In the genomic region with DNA sequence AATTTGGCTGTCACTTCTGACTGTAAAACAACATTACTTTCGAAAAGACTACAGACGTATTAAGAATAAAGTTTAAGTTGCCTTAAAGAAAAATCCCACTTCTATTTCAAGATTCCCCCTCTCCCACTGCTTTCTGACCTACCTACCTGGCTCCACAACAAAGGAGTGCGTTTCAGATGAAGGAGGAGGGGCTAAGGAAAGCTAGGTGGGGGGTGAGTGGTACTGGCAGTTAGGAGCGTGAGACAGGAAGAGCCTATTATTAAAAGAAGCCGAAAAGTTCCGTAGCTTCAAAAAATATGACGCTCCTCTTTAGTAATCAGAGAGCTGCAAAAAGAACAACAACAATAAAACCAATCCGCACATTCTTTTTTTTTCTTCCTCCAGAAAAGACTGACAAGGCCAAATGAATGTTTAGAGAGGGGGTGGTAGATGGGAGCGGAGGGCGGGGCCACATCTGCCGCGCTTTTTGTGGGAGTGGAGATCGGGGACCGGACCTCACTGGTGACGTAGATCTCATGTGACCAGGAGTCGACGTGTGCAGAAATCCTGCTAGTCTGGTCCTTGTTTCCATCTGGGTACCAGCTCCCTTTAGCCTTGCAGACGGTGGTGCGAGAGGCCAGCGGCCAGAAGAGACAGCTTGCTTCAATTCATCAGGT, we compare ENCODE assay signal across 8 mouse cellular contexts. TPM values are rescaled to one million over a fixed set of nuclear protein-coding genes. Genes with fewer than 3 reads are reported as not detected.
A peak's percentile ranks its signal among the peaks of the same experiment; 100 is the strongest.
DNase-seq lines count a peak whose midpoint lies in the region; ATAC-seq and TF ChIP-seq lines count a peak whose summit lies in the region.

Gene Tceal9, plus strand, starts transcription at position 506 of the 656 bp plus-strand sequence.

- H3K4me3 ChIP-seq in forebrain, embryonic 10.5 days = peak within 1 kb of the TSS; percentile 62
- peak within 1 kb of the TSS; percentile 64 for H3K4me3 ChIP-seq in heart, embryonic 15.5 days
- peak within 1 kb of the TSS; percentile 70 to 93 for H3K4me3 ChIP-seq in liver, embryonic 14.5 days (ENCODE audit: insufficient read depth in 1 of 2, low read depth in 2 of 2, low read length in 2 of 2)
- peak within 1 kb of the TSS; percentile 58 for H3K4me3 ChIP-seq in neural tube, embryonic 11.5 days (ENCODE audit: low read depth, low read length)
- H3K4me3 ChIP-seq in stomach, postnatal 0 days (ENCODE audit: low read depth, low read length) = peak within 1 kb of the TSS; percentile 54

- H3K9me3 ChIP-seq in forebrain, embryonic 10.5 days = no peaks in the 10 kb centered on the region
- H3K9me3 ChIP-seq in heart, embryonic 15.5 days (replicated peaks) = no peaks in the 10 kb centered on the region
- no peaks in the 10 kb centered on the region for H3K9me3 ChIP-seq in liver, embryonic 14.5 days (ENCODE audit: control insufficient read depth, low read length)
- no peaks in the 10 kb centered on the region for H3K9me3 ChIP-seq in neural tube, embryonic 11.5 days (ENCODE audit: control insufficient read depth, low read length)
- H3K9me3 ChIP-seq in stomach, postnatal 0 days (ENCODE audit: control insufficient read depth, low read length) = no peaks in the 10 kb centered on the region

- H3K27ac ChIP-seq in forebrain, embryonic 10.5 days = peak within 1 kb of the TSS; percentile 89
- H3K27ac ChIP-seq in heart, embryonic 15.5 days = peak within 1 kb of the TSS; percentile 87
- H3K27ac ChIP-seq in liver, embryonic 14.5 days = peak within 1 kb of the TSS; percentile 35; the same call in 1 of the 2 replicates
- H3K27ac ChIP-seq in neural tube, embryonic 11.5 days (ENCODE audit: low read depth, low read length) = peak within 1 kb of the TSS; percentile 35; the same call in 1 of the 2 replicates
- H3K27ac ChIP-seq in stomach, postnatal 0 days (replicated peaks) = peak within 1 kb of the TSS; percentile 73

- ATAC-seq in heart, embryonic 15.5 days (replicated peaks; ENCODE audit: insufficient number of reproducible peaks, insufficient read depth, low FRiP score, low read depth) = peak; percentile 91
- peak; percentile 92 for ATAC-seq in liver, embryonic 14.5 days (ENCODE audit: insufficient read depth)
- peak; percentile 96 for ATAC-seq in neural tube, embryonic 11.5 days (ENCODE audit: insufficient read depth, low FRiP score, low TSS enrichment)
- ATAC-seq in stomach, postnatal 0 days (ENCODE audit: low FRiP score, low TSS enrichment) = peak; percentile 92

- peak within 1 kb of the TSS; percentile 69 for H3K9ac ChIP-seq in heart, embryonic 15.5 days
- H3K9ac ChIP-seq in liver, embryonic 14.5 days (replicated peaks) = peak within 1 kb of the TSS; percentile 68
- H3K9ac ChIP-seq in neural tube, embryonic 11.5 days (ENCODE audit: low read length) = peak within 1 kb of the TSS; percentile 65
- H3K9ac ChIP-seq in stomach, postnatal 0 days (ENCODE audit: low read length) = peak within 1 kb of the TSS; percentile 64

- WGBS in forebrain, embryonic 10.5 days = 25% methylated on average over 20 of the region's 20 CpGs
- 16% methylated on average over 20 of the region's 20 CpGs for WGBS in heart, embryonic 15.5 days
- WGBS in liver, embryonic 14.5 days (ENCODE audit: insufficient replicate concordance) = 12% methylated on average over 20 of the region's 20 CpGs
- 26% methylated on average over 20 of the region's 20 CpGs for WGBS in neural tube, embryonic 11.5 days
- WGBS in stomach, postnatal 0 days = 16% methylated on average over 20 of the region's 20 CpGs

- H3K4me1 ChIP-seq in forebrain, embryonic 10.5 days = peaks cover 7% of the 10 kb centered on the region
- no peaks in the 10 kb centered on the region for H3K4me1 ChIP-seq in heart, embryonic 15.5 days (replicated peaks)
- H3K4me1 ChIP-seq in liver, embryonic 14.5 days (replicated peaks; ENCODE audit: control insufficient read depth in 2 of 2, insufficient read depth in 2 of 2, low read length in 1 of 2) = no peaks in the 10 kb centered on the region
- H3K4me1 ChIP-seq in neural tube, embryonic 11.5 days (ENCODE audit: control insufficient read depth, insufficient read depth, low read length) = no peaks in the 10 kb centered on the region
- H3K4me1 ChIP-seq in stomach, postnatal 0 days (replicated peaks; ENCODE audit: control insufficient read depth, insufficient read depth) = no peaks in the 10 kb centered on the region

- H3K27me3 ChIP-seq in forebrain, embryonic 10.5 days (ENCODE audit: poor library complexity, severe bottlenecking) = peaks cover 37% of the 10 kb centered on the region
- H3K27me3 ChIP-seq in heart, embryonic 15.5 days = no peaks in the 10 kb centered on the region
- H3K27me3 ChIP-seq in liver, embryonic 14.5 days (ENCODE audit: control insufficient read depth, insufficient read depth, low read length) = no peaks in the 10 kb centered on the region
- H3K27me3 ChIP-seq in neural tube, embryonic 11.5 days (ENCODE audit: control insufficient read depth, insufficient read depth, low read length) = no peaks in the 10 kb centered on the region
- H3K27me3 ChIP-seq in stomach, postnatal 0 days (ENCODE audit: control insufficient read depth, insufficient read depth, low read length) = no peaks in the 10 kb centered on the region

- H3K4me2 ChIP-seq in heart, embryonic 15.5 days = peak within 1 kb of the TSS; percentile 54
- peak within 1 kb of the TSS; percentile 76 for H3K4me2 ChIP-seq in liver, embryonic 14.5 days (ENCODE audit: low read depth)
- H3K4me2 ChIP-seq in neural tube, embryonic 11.5 days (ENCODE audit: low read depth) = peak within 1 kb of the TSS; percentile 33
- H3K4me2 ChIP-seq in stomach, postnatal 0 days (replicated peaks; ENCODE audit: low read depth) = peak within 1 kb of the TSS; percentile 53

- DNase-seq in CD4-positive, CD25-positive, alpha-beta regulatory T cell, adult 2 months (ENCODE audit: low read depth, low spot score) = peak; percentile 82
- peak; percentile 67 for DNase-seq in c-Kit-negative CD71-positive TER-119-positive erythroid progenitor cells, embryonic 14.5 days (ENCODE audit: low read depth, low spot score)
- DNase-seq in forebrain, embryonic 10.5 days (ENCODE audit: extremely low spot score, low spot score) = peak; percentile 72
- peak; percentile 79 to 90 for DNase-seq in kidney, postnatal 25 days
- peak; percentile 72 to 77 (median 74) for DNase-seq in liver, embryonic 14.5 days (ENCODE audit: low read depth in 3 of 3, low spot score in 3 of 3)
- peak; percentile 84 for DNase-seq in neural tube, embryonic 11.5 days (ENCODE audit: low spot score)
- DNase-seq in stomach, postnatal 0 days (ENCODE audit: low spot score) = peak; percentile 81

- TF ChIP-seq EP300 in liver, embryonic 14.5 days (IDR thresholded peaks at IDR 0.05; ENCODE audit: low read depth) = no peak
- no peak for TF ChIP-seq EP300 in stomach, postnatal 0 days (optimal IDR thresholded peaks at IDR 0.05)

- no peak for TF ChIP-seq CTCF in liver, embryonic 14.5 days (IDR thresholded peaks at IDR 0.05; ENCODE audit: low read depth)
- TF ChIP-seq CTCF in stomach, postnatal 0 days (IDR thresholded peaks at IDR 0.05; ENCODE audit: low read depth) = no peak

- H3K36me3 ChIP-seq in forebrain, embryonic 10.5 days (replicated peaks) = peaks cover 16% of the 10 kb centered on the region
- H3K36me3 ChIP-seq in heart, embryonic 15.5 days = no peaks in the 10 kb centered on the region; the same call in 1 of the 2 replicates
- no peaks in the 10 kb centered on the region for H3K36me3 ChIP-seq in liver, embryonic 14.5 days (replicated peaks; ENCODE audit: control insufficient read depth, insufficient read depth, low read depth)
- H3K36me3 ChIP-seq in neural tube, embryonic 11.5 days (ENCODE audit: control insufficient read depth, insufficient read depth, low read length) = no peaks in the 10 kb centered on the region
- no peaks in the 10 kb centered on the region for H3K36me3 ChIP-seq in stomach, postnatal 0 days (ENCODE audit: control insufficient read depth, insufficient read depth, low read length)

RNA-seq across cellular contexts. Expression of gene Tceal9, which starts in this region (rescaled TPM):
- polyA plus RNA-seq in forebrain, embryonic 10.5 days (2016; fragmentation: Nextera tagmentation; extraction: Ambion mirVana) = 360 and 363 TPM in 2 replicates
- polyA plus RNA-seq in heart, embryonic 15.5 days (2015; fragmentation: Nextera tagmentation; extraction: Ambion mirVana) = 377 and 423 TPM in 2 replicates
- 80.9 and 128 TPM in 2 replicates for polyA plus RNA-seq in liver, embryonic 14.5 days (2012; rRNA removed)
- polyA plus RNA-seq in liver, embryonic 14.5 days (2014; fragmentation: Nextera tagmentation; extraction: Ambion mirVana) = 233 and 236 TPM in 2 replicates
- 410 and 445 TPM in 2 replicates for polyA plus RNA-seq in neural tube, embryonic 11.5 days (2014; fragmentation: Nextera tagmentation; extraction: Ambion mirVana)
- polyA plus RNA-seq in stomach, postnatal 0 days (2015; fragmentation: Nextera tagmentation; extraction: Ambion mirVana) = 315 and 344 TPM in 2 replicates

Comparison
In these comparisons a context has a peak if more than half of its experiments do, and no peak if none do; other contexts are left out.
1. Peak in every context shown above with its lines: DNase-seq, ATAC-seq, H3K4me3 ChIP-seq and H3K27ac ChIP-seq.
2. H3K27ac ChIP-seq: peak in every context shown above with its lines; median percentile 89 in forebrain, embryonic 10.5 days; 87 in heart, embryonic 15.5 days; 73 in stomach, postnatal 0 days; 35 in liver, embryonic 14.5 days; 35 in neural tube, embryonic 11.5 days.